Mouse (Mus musculus): ENCODE data around the gene Il22ra2. TPM values are rescaled to one million over a fixed set of nuclear protein-coding genes. Genes with fewer than 3 reads are reported as not detected.

The Il22ra2 gene
- polyA plus RNA-seq, 1 experiment from 2014 or later, result not detected

GRCm38 (mm10) chr10:19582806-19583430 lies 38.9 kb upstream of the Il22ra2 start:
- ATAC-seq (ENCODE audit: low FRiP score, low TSS enrichment) (peak; percentile 16; the same call in 1 of the 2 replicates), DNase-seq (ENCODE audit: low spot score) (no peak)

GRCm38 (mm10) chr10:19584064-19584463 lies 37.7 kb upstream of the Il22ra2 start:
- no peaks in the 10 kb centered on the region for H3K9me3 ChIP-seq (ENCODE audit: control insufficient read depth, low read length)
- 0 out of 2 replicates have a peak overlapping the region, but pooled peaks have one; percentile 13 for H3K27ac ChIP-seq (replicated peaks)
- H3K4me3 ChIP-seq (ENCODE audit: low read depth, low read length), result no peak overlapping the region
- DNase-seq (ENCODE audit: low spot score), result no peak
- TF ChIP-seq EP300 (optimal IDR thresholded peaks at IDR 0.05), result no peak
- no peak for TF ChIP-seq CTCF (IDR thresholded peaks at IDR 0.05; ENCODE audit: low read depth)
- H3K27me3 ChIP-seq (ENCODE audit: control insufficient read depth, insufficient read depth, low read length), result no peaks in the 10 kb centered on the region
- H3K4me1 ChIP-seq (replicated peaks; ENCODE audit: control insufficient read depth, insufficient read depth), result no peaks in the 10 kb centered on the region
- no peak overlapping the region for H3K4me2 ChIP-seq (replicated peaks; ENCODE audit: low read depth)
- no peaks in the 10 kb centered on the region for H3K36me3 ChIP-seq (ENCODE audit: control insufficient read depth, insufficient read depth, low read length)
- 80% methylated on average over 2 of the region's 2 CpGs for WGBS
- ATAC-seq (ENCODE audit: low FRiP score, low TSS enrichment), result no peak
- H3K9ac ChIP-seq (ENCODE audit: low read length), result no peak overlapping the region

More at GRCm38 (mm10) chr10:19582806-19583430, 38.9 kb upstream of the Il22ra2 start:
- WGBS, result 57% methylated on average over 7 of the region's 7 CpGs
- Histone ChIP-seq H3K27ac (replicated peaks) (peak overlapping the region; percentile 73), H3K27me3 (ENCODE audit: control insufficient read depth, insufficient read depth, low read length) (no peaks in the 10 kb centered on the region), H3K4me1 (replicated peaks; ENCODE audit: control insufficient read depth, insufficient read depth) (no peaks in the 10 kb centered on the region), H3K9ac (ENCODE audit: low read length) (no peak overlapping the region), H3K4me3 (ENCODE audit: low read depth, low read length) (no peak overlapping the region), H3K36me3 (ENCODE audit: control insufficient read depth, insufficient read depth, low read length) (no peaks in the 10 kb centered on the region), H3K4me2 (replicated peaks; ENCODE audit: low read depth) (no peak overlapping the region), H3K9me3 (ENCODE audit: control insufficient read depth, low read length) (no peaks in the 10 kb centered on the region)
- TF ChIP-seq CTCF (IDR thresholded peaks at IDR 0.05; ENCODE audit: low read depth) (no peak), EP300 (optimal IDR thresholded peaks at IDR 0.05) (no peak)

- Histone ChIP-seq H3K36me3 (ENCODE audit: control insufficient read depth, insufficient read depth, low read length) (no peaks in the 10 kb centered on the region), H3K27me3 (ENCODE audit: control insufficient read depth, insufficient read depth, low read length) (no peaks in the 10 kb centered on the region), H3K4me1 (replicated peaks; ENCODE audit: control insufficient read depth, insufficient read depth) (no peaks in the 10 kb centered on the region), H3K4me2 (replicated peaks; ENCODE audit: low read depth) (no peak overlapping the region), H3K4me3 (ENCODE audit: low read depth, low read length) (no peak overlapping the region), H3K9ac (ENCODE audit: low read length) (no peak overlapping the region), H3K9me3 (ENCODE audit: control insufficient read depth, low read length) (no peaks in the 10 kb centered on the region), H3K27ac (replicated peaks) (no peak overlapping the region)
- TF ChIP-seq EP300 (optimal IDR thresholded peaks at IDR 0.05) (no peak), CTCF (IDR thresholded peaks at IDR 0.05; ENCODE audit: low read depth) (no peak)
- DNase-seq (ENCODE audit: low spot score), result no peak
- ATAC-seq (ENCODE audit: low FRiP score, low TSS enrichment), result no peak
- 78% methylated on average over 1 of the region's 1 CpGs for WGBS
Observed at GRCm38 (mm10) chr10:19584846-19585245, 37.0 kb upstream of the Il22ra2 start.

- 81% methylated on average over 5 of the region's 5 CpGs for WGBS
- Histone ChIP-seq H3K4me1 (replicated peaks; ENCODE audit: control insufficient read depth, insufficient read depth) (no peaks in the 10 kb centered on the region), H3K27me3 (ENCODE audit: control insufficient read depth, insufficient read depth, low read length) (no peaks in the 10 kb centered on the region), H3K9me3 (ENCODE audit: control insufficient read depth, low read length) (no peaks in the 10 kb centered on the region), H3K4me2 (replicated peaks; ENCODE audit: low read depth) (no peak overlapping the region), H3K9ac (ENCODE audit: low read length) (no peak overlapping the region), H3K36me3 (ENCODE audit: control insufficient read depth, insufficient read depth, low read length) (no peaks in the 10 kb centered on the region), H3K27ac (replicated peaks) (no peak overlapping the region), H3K4me3 (ENCODE audit: low read depth, low read length) (no peak overlapping the region)
- no peak for ATAC-seq (ENCODE audit: low FRiP score, low TSS enrichment)
- DNase-seq (ENCODE audit: low spot score), result no peak
- TF ChIP-seq EP300 (optimal IDR thresholded peaks at IDR 0.05), result no peak
- no peak for TF ChIP-seq CTCF (IDR thresholded peaks at IDR 0.05; ENCODE audit: low read depth)
Observed at GRCm38 (mm10) chr10:19585860-19586259, 35.9 kb upstream of the Il22ra2 start.

- H3K4me3 ChIP-seq (ENCODE audit: low read depth, low read length), result no peak overlapping the region
- ATAC-seq (ENCODE audit: low FRiP score, low TSS enrichment), result no peak
- no peaks in the 10 kb centered on the region for H3K27me3 ChIP-seq (ENCODE audit: control insufficient read depth, insufficient read depth, low read length)
- TF ChIP-seq CTCF (IDR thresholded peaks at IDR 0.05; ENCODE audit: low read depth) (no peak), EP300 (optimal IDR thresholded peaks at IDR 0.05) (no peak)
- no peaks in the 10 kb centered on the region for H3K4me1 ChIP-seq (replicated peaks; ENCODE audit: control insufficient read depth, insufficient read depth)
- H3K9me3 ChIP-seq (ENCODE audit: control insufficient read depth, low read length), result no peaks in the 10 kb centered on the region
- H3K27ac ChIP-seq (replicated peaks), result no peak overlapping the region
- no peaks in the 10 kb centered on the region for H3K36me3 ChIP-seq (ENCODE audit: control insufficient read depth, insufficient read depth, low read length)
- no peak overlapping the region for H3K4me2 ChIP-seq (replicated peaks; ENCODE audit: low read depth)
- H3K9ac ChIP-seq (ENCODE audit: low read length), result no peak overlapping the region
- 82% methylated on average over 3 of the region's 3 CpGs for WGBS
- no peak for DNase-seq (ENCODE audit: low spot score)
Observed at GRCm38 (mm10) chr10:19587281-19587680, 34.5 kb upstream of the Il22ra2 start.

GRCm38 (mm10) chr10:19589626-19590025 lies 32.2 kb upstream of the Il22ra2 start:
- no peak overlapping the region for H3K4me3 ChIP-seq (ENCODE audit: low read depth, low read length)
- no peak for TF ChIP-seq EP300 (optimal IDR thresholded peaks at IDR 0.05)
- no peak for TF ChIP-seq CTCF (IDR thresholded peaks at IDR 0.05; ENCODE audit: low read depth)
- no peak for DNase-seq (ENCODE audit: low spot score)
- no peaks in the 10 kb centered on the region for H3K9me3 ChIP-seq (ENCODE audit: control insufficient read depth, low read length)
- H3K4me1 ChIP-seq (replicated peaks; ENCODE audit: control insufficient read depth, insufficient read depth), result no peaks in the 10 kb centered on the region
- 87% methylated on average over 12 of the region's 12 CpGs for WGBS
- H3K4me2 ChIP-seq (replicated peaks; ENCODE audit: low read depth), result no peak overlapping the region
- ATAC-seq (ENCODE audit: low FRiP score, low TSS enrichment), result no peak
- H3K36me3 ChIP-seq (ENCODE audit: control insufficient read depth, insufficient read depth, low read length), result no peaks in the 10 kb centered on the region
- H3K27me3 ChIP-seq (ENCODE audit: control insufficient read depth, insufficient read depth, low read length), result no peaks in the 10 kb centered on the region
- H3K27ac ChIP-seq (replicated peaks), result no peak overlapping the region
- H3K9ac ChIP-seq (ENCODE audit: low read length), result no peak overlapping the region

Data from stomach, postnatal 0 days (tissue).